Mouse (Mus musculus) forebrain, postnatal 0 days (tissue): ENCODE measurements around the gene Gm5617. TPM values are rescaled to one million over a fixed set of nuclear protein-coding genes. Genes with fewer than 3 reads are reported as not detected.
A peak's percentile ranks its signal among the peaks of the same experiment; 100 is the strongest.

Source experiments
- ATAC-seq: fragments of 200-750 bp; cut with Nextera tagmentation; 2 replicates; pipeline ENCODE4 v1.8.0; 2017; ENCODE audit warnings: mild to moderate bottlenecking, moderate library complexity
- DNase-seq: peaks from one replicate; pipeline ENCODE4 v3.0.0-alpha.2; 2015
- H3K27ac ChIP-seq: fragments of 300-500 bp; sonication (generic); 2 replicates; pipeline ENCODE4 v1.5.1; 2014; ENCODE audit warnings: low read depth, mild to moderate bottlenecking, antibody characterized with exemption, low read length, moderate library complexity, mixed read lengths
- H3K27me3 ChIP-seq: fragments of 300-500 bp; sonication (generic); 2 replicates; pipeline ENCODE4 v1.6.1; 2014; ENCODE audit warnings: mild to moderate bottlenecking, low read length, mixed read lengths; ENCODE audit not compliant: insufficient read depth
- H3K36me3 ChIP-seq: fragments of 300-500 bp; sonication (generic); 2 replicates; pipeline ENCODE4 v1.6.1; 2014; ENCODE audit warnings: mild to moderate bottlenecking, moderate library complexity; ENCODE audit not compliant: insufficient read depth
- H3K4me1 ChIP-seq: fragments of 300-500 bp; sonication (generic); 2 replicates; pipeline ENCODE4 v1.6.1; 2014; ENCODE audit warnings: antibody characterized with exemption; ENCODE audit not compliant: insufficient read depth
- H3K4me2 ChIP-seq: fragments of 300-500 bp; sonication (generic); 2 replicates; pipeline ENCODE4 v1.6.1; 2014; ENCODE audit warnings: low read depth, mild to moderate bottlenecking, moderate library complexity
- H3K4me3 ChIP-seq: fragments of 300-500 bp; sonication (generic); 2 replicates; pipeline ENCODE4 v1.5.1; 2014; ENCODE audit warnings: low read depth, low read length, mixed read lengths
- H3K9ac ChIP-seq: fragments of 300-500 bp; sonication (generic); 2 replicates; pipeline ENCODE4 v1.6.1; 2014; ENCODE audit warnings: mild to moderate bottlenecking
- H3K9me3 ChIP-seq: fragments of 300-500 bp; sonication (generic); 2 replicates; pipeline ENCODE4 v1.6.1; 2016; ENCODE audit warnings: low read length
- CTCF ChIP-seq: sonication (generic); IDR thresholded peaks from 2 replicates; pipeline ENCODE4 v1.5.1; 2016; ENCODE audit warnings: antibody characterized with exemption, control low read depth, low read depth
- WGBS: fragments of 180-500 bp; shearing (Covaris S2); extraction: QIAGEN DNeasy Blood & Tissue Kit; methylation state at CpG from one replicate; pipeline ENCODE4 v1.1.7; 2014; 5-methylcytosine and 5-hydroxymethylcytosine counted together
- polyA plus RNA-seq: library from polyadenylated mRNA; unstranded; fragments of >200 nt; fragmentation: Nextera tagmentation; extraction: Ambion mirVana; gene quantifications from 2 replicates; pipeline ENCODE4 v1.2.1, GENCODE M21; 2015
- total RNA-seq: library from RNA; depleted of rRNA; stranded (reverse); fragments of >200 nt; gene quantifications from 2 replicates; pipeline ENCODE4 v1.2.3, GENCODE M21; 2014

Gene Gm5617
- total and polyA plus RNA-seq, 2 experiments from 2014 or later, result 23.3 to 24.6 TPM

DNA sequence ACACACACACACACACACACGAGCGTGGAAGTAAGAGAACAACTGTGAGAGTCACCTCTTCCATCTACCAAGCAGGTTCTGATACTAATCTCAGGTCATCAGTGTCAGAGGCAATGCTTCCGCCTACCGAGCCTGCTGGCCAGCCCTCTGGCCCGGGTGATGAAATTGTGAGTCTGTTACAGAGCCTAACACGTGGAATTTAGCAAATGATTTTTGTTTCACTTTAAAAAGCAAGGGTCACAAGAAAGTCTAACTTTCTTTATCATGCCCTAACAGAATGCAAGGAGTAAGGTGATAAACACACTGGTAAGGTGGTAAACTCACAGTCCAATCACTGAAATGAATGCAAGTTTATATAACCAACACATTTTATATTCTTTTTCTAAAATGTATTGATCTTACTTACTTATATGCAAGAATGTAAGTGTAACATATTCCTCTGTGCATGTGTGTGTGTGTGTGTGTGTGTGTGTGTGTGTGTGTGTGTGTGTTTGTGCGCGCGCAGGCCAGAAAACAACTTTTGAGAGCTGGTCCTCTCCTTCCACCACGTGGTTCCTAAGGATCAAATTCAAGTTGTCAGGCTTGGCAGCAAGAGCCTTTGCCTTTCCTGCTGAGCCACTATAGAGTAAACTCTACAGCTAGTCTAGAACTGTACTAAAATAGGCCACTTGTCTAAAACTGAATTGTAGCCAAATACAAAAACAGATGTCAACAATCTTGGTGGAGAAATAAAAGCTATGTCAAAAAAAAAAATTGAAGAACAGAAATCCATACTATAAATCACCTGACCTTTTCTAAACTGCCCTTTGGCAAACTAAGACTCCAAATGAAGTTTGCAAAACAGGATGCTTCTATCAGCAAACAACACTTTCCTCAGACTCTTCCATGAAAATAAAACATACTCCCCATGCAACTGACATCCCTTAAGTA lies 18.7 kb upstream of the Gm5617 start:
- H3K27me3 ChIP-seq, result no peaks in the 10 kb centered on the region
- no peak for ATAC-seq
- H3K9ac ChIP-seq, result no peak overlapping the region
- H3K4me3 ChIP-seq, result no peak overlapping the region
- no peak overlapping the region for H3K4me2 ChIP-seq
- TF ChIP-seq CTCF, result no peak
- DNase-seq, result no peak
- H3K4me1 ChIP-seq, result no peaks in the 10 kb centered on the region; the same call in 1 of the 2 replicates
- H3K36me3 ChIP-seq, result peaks cover 9% of the 10 kb centered on the region; the same call in 1 of the 2 replicates
- H3K27ac ChIP-seq, result no peak overlapping the region
- WGBS, result 92% methylated on average over 10 of the region's 10 CpGs
- no peaks in the 10 kb centered on the region for H3K9me3 ChIP-seq

DNA sequence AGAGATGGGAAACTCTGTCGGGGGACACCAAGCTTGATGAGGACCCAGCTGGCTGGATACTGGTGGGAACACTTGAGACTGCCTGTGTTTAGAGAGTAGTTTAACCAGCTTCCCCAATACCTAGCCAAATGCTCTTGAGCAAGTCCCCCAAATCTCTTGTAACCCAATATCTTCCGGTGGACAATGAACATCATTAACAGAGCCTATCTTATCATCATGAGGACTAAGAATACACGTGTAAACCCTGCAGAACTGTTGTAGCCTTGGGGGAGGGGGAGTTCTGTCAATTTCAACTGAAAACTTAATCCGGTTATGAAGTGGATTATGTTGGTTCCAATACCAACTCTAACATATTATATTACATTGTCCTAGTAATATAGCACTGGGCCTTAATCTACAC lies 16.4 kb upstream of the Gm5617 start:
- H3K36me3 ChIP-seq, result peaks cover 9% of the 10 kb centered on the region; the same call in 1 of the 2 replicates
- H3K27ac ChIP-seq, result no peak overlapping the region
- H3K4me3 ChIP-seq, result no peak overlapping the region
- no peaks in the 10 kb centered on the region for H3K27me3 ChIP-seq
- H3K4me1 ChIP-seq, result no peaks in the 10 kb centered on the region; the same call in 1 of the 2 replicates
- H3K9me3 ChIP-seq, result no peaks in the 10 kb centered on the region
- no peak for TF ChIP-seq CTCF
- H3K9ac ChIP-seq, result no peak overlapping the region
- ATAC-seq (no peak), DNase-seq (no peak)
- no peak overlapping the region for H3K4me2 ChIP-seq
- WGBS, result 96% methylated on average over 4 of the region's 4 CpGs

DNA sequence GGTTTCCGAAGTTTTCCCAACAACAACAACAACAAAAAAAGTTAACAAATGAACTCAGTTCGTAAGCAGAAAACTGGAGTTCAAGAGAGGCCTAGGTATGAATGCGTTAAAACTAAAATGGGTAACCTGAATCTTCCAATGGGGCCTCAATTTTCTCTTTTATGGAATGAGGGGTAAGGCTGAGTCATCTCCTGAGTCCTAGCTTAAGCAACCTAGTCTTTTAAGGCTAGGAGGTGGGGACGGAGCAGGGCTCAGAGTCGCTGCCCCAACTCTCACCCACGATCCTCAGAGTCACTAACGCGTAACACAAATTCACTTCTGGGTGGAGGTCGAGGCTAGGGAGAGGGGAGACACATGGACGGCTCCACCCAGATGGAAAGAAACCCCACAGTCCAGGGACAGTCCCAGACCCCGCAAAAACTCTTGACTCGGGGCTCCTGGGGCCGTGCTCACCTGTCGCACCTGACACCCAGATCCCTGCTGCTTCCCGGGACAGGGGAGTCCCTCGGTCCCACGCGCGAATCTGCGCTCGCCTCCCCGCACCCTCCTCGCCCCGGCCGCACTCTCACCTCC lies 15.3 kb upstream of the Gm5617 start:
- TF ChIP-seq CTCF, result no peak
- no peak for DNase-seq
- no peaks in the 10 kb centered on the region for H3K9me3 ChIP-seq
- no peaks in the 10 kb centered on the region for H3K27me3 ChIP-seq
- H3K4me1 ChIP-seq, result no peaks in the 10 kb centered on the region; the same call in 1 of the 2 replicates
- H3K9ac ChIP-seq, result peak overlapping the region; percentile 62
- H3K36me3 ChIP-seq, result peaks cover 8% of the 10 kb centered on the region; the same call in 1 of the 2 replicates
- 6% methylated on average over 25 of the region's 25 CpGs for WGBS
- peak overlapping the region; percentile 70 for H3K4me3 ChIP-seq
- peak overlapping the region; percentile 96 for H3K4me2 ChIP-seq
- peak; percentile 26 for ATAC-seq
- H3K27ac ChIP-seq, result no peak overlapping the region

DNA sequence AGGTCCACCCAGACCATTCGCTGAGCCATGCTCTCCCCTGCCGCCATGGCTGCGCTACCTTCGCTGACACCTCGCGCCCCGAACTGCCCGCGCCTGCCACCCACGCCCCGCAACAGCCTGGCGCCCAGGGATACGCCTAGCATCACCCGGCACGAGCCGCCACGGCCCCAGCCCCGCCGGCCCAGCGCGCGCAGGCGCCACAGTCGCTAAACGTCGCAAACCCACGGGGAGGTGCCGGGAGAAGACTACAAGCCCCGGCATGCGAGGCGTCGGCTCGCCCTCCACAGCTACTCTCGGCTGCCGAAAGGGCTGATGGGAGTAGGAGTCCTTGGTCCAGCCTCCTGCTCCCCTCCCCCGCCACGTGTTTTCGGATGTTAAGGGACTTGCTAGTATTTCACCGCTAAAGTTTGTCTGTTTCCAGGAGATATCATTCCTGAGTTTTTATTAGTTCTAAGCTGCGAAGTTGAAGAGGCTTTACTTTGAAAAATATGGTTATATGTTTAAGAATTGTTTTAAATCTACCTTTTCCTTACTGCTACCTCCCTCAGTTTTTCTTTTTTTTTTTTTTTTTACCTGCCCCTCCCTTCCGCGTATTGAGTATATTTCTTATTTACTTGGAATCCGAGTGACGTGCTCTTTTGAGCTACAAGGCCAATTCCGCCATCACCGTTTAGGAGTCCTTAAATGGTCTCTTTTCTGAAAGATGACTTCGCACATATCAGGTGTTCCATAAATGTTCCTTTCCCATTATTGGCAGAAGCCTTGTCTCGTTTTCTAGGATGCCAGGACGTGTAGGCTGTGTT lies 14.6 kb upstream of the Gm5617 start, which contains the start of gene Rexo2:
Rexo2 (minus strand) TSS at position 213 of the 803 bp plus-strand sequence.
- ATAC-seq, result peak; percentile 100
- H3K27me3 ChIP-seq, result no peaks in the 10 kb centered on the region

GRCm38 (mm10) chr9:48481214-48482134 lies 13.8 kb upstream of the Gm5617 start:
- Histone ChIP-seq H3K27me3 (no peaks in the 10 kb centered on the region), H3K27ac (no peak overlapping the region), H3K4me3 (peak overlapping the region; percentile 70), H3K4me1 (no peaks in the 10 kb centered on the region; the same call in 1 of the 2 replicates), H3K9ac (no peak overlapping the region), H3K4me2 (peak overlapping the region; percentile 96), H3K36me3 (peaks cover 1% of the 10 kb centered on the region; the same call in 1 of the 2 replicates), H3K9me3 (no peaks in the 10 kb centered on the region)
- no peak for DNase-seq
- 28% methylated on average over 20 of the region's 20 CpGs for WGBS
- no peak for ATAC-seq
- TF ChIP-seq CTCF, result no peak

More for the DNA sequence above, 14.6 kb upstream of the Gm5617 start, which contains the start of gene Rexo2:
- peak; percentile 95 for DNase-seq
- WGBS, result 3% methylated on average over 47 of the region's 49 CpGs
- Histone ChIP-seq H3K4me3 (peak within 1 kb of the TSS; percentile 70), H3K9ac (peak within 1 kb of the TSS; percentile 62), H3K36me3 (peaks cover 3% of the 10 kb centered on the region; the same call in 1 of the 2 replicates), H3K4me2 (peak within 1 kb of the TSS; percentile 96), H3K27ac (no peak within 1 kb of the TSS), H3K9me3 (no peaks in the 10 kb centered on the region), H3K4me1 (no peaks in the 10 kb centered on the region; the same call in 1 of the 2 replicates)
- TF ChIP-seq CTCF, result no peak
